Mouse (Mus musculus) heart, postnatal 4 days (tissue): ENCODE results near the gene Olfr9. TPM values are rescaled to one million over a fixed set of nuclear protein-coding genes. Genes with fewer than 3 reads are reported as not detected.
"Not testable (repeated sequence)": the region's sequence is repeated elsewhere in the genome, so short reads cannot be mapped to it uniquely, and the experiment has no call there.

Experiments used
- DNase-seq: peaks from one replicate; pipeline ENCODE4 v3.0.0; 2021
- total RNA-seq, 2 experiments: library from RNA; stranded (reverse); gene quantifications; 2 replicates each; pipeline ENCODE4 v1.2.3; 2021

The Olfr9 gene
- total RNA-seq = not detected

- not testable (repeated sequence) for DNase-seq
Observed at GRCm38 (mm10) chr10:128989131-128989530, at the start of gene Olfr9. Gene Olfr9, plus strand, starts transcription at chr10:128989431.

DNA sequence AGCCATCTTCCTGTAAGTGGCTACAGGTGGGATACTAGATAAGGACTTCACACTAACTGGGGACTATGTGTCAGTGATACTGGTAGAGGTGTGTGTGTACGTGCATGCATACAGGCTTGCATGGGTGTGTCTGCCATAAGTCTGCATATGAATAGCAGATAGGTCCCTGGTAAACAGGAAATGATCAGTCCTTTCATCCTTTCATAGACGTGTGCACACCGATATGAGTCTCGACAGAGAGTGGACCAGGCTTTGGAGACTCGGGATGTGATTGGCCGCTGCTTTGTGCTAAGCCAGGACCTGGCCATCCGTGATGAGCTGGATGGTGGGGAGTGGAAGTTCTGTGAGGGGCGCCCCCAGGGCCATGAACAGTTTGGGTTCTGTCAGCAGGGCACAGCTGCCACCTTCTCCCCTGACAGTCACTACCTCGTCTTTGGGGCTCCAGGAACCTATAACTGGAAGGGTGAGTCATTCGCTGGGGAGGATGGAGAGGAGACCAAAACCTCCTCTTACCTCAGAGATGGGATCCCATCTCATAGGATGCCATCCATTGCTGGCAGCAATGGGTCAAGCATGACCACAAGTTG is 48.7 kb upstream of the Olfr9 start:
- no peak for DNase-seq

DNA sequence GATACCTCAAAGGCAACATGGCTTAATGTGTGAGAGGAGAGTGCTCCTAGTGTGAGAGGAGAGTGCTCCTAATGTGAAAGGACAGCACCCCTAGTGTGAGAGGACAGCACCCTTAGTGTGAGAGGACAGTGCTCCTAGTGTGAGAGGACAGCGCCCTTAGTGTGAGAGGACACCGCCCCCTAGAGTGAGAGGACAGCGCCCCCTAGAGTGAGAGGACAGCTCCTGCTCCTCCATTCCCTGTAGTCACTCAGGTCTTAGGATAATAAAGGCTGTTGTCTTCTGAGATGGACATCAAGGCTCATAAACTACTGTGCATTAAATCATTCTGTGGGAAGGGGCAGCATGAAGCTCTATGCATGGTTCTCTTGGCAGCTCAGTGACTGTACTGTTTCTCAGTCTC is 43.6 kb upstream of the Olfr9 start:
- DNase-seq = peak; percentile 77

GRCm38 (mm10) chr10:128947496-128947895 is 41.7 kb upstream of the Olfr9 start:
- DNase-seq = no peak

DNA sequence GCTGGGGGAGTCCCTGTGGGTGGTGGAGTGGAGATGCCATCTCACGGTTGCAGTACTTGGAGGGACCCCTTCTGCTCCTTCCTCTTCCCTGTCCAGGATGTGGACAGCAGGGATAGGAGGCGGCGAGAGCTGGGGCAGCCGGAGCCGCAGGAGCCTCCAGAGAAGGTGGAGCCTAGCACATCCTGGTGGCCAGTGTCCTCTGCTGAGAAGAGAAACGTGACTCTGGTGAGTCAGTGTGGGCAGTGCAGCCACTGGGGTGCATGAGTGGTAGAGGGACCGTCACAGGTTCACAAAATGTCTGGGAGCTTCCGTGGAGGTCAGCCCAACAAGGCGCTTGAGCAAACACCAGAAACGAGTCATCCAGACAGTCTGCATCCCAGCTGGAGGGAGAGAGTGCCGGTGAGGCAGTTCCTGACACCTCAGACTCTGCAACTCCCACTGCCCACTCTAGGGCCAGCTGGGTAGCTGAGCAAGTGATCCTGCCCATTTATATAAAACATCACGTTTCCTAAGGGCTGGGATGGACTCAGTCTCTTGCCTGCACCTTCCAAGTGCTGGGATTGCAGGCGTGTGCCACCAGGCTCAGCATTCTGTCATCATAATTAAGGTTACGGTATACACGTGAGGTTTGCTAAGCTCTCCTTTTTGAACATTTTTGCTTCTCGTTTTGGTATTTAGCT is 38.9 kb upstream of the Olfr9 start:
- DNase-seq = no peak

DNA sequence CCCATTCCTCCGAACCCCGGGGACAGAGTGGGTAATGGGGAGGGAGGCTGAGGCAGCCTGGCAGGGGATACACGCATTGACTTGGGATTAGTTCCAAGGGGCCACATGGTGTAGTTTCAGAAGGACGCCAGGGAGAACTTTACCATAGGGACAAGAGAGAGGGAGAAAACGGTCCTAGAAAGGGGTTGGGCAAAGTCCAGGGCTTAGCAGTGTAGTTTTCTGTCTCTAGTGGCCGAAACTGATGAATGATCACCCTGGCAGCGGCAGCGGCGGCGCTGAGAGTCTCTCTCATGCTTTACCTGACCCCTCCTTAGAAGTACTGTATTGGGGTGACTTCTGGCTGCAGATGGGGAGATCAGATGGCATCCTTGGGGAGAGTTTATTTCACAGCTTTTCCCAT is 30.9 kb upstream of the Olfr9 start:
- no peak for DNase-seq

DNA sequence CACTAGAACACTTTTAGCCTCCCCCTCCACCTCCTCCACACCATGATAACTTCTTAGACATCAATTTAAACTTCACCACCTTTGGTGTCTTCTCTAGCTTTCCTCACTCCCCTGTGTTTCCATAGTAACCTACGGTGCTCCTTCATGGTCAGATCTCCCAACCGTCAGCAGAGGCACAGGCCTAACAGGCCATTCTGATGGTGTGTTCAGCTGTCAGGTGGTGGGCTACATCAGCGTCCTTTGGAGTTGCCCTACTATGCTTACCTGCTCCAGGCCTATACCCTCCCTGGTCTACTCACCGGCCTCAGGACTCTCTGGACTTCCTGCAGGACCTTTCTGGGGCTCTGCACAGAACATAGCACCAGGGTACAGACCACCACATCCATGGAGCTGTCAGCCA is 29.1 kb upstream of the Olfr9 start:
- DNase-seq = no peak

DNA sequence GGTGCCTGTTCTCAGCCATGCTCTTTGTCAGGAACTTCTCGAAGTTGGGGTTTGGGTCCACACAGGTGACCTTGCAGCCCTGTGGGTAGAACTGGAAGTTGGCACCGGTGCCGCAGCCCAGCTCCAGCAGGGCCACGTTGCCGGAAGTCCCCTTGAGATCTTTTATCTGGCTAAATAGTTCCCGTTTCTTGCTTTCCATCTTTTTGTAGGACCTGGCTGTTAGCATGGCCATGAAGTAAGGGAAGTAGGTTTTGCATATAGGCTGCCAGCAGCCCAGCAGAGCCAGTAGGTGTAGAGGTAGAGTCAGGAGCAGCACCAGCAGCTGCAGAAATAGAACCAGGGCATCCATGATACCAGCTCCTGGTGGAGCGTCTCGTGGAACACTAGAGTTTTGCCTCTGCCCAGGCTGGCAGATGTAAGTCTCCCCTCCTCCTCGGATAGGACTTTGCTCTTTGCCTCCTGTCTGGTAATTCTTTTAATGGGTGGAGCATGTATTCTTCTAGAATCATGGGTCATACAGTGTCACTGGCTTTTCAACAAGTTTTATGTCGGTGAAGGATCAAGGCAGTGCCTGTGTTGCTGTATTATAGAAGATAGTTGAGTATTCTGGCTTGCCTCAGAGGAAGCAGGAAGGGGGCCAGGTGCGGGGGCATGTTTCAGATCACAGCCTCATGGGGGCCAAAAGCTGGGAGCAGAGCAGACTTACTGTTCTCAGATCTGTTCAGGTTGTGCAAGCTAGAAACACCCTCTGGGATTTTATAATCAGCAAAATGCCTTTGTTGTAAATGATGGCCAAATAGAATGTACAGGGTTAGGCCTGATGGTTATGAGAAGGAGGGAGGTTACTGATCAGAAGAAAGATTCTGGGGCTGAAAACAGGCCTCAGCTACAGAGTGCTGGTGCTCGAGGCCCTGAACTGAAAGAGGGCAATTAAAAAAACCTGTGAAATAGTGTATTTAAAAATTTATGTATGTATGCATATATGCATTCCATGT is 28.3 kb upstream of the Olfr9 start, which contains the start of gene Mettl7b:
Mettl7b (minus strand) TSS at position 399 of the 995 bp plus-strand sequence.
- DNase-seq = no peak

- DNase-seq = no peak
Observed at GRCm38 (mm10) chr10:128964961-128965360, 24.3 kb upstream of the Olfr9 start.

- DNase-seq = no peak
Observed at GRCm38 (mm10) chr10:128965871-128966270, 23.4 kb upstream of the Olfr9 start.

GRCm38 (mm10) chr10:128968341-128968749 is 20.9 kb upstream of the Olfr9 start:
- DNase-seq = no peak

GRCm38 (mm10) chr10:128970740-128971250 is 18.4 kb upstream of the Olfr9 start:
- no peak for DNase-seq

- no peak for DNase-seq
Observed at GRCm38 (mm10) chr10:128972841-128973240, 16.4 kb upstream of the Olfr9 start.

- no peak for DNase-seq
Observed at GRCm38 (mm10) chr10:128976395-128976794, 12.8 kb upstream of the Olfr9 start.

DNA sequence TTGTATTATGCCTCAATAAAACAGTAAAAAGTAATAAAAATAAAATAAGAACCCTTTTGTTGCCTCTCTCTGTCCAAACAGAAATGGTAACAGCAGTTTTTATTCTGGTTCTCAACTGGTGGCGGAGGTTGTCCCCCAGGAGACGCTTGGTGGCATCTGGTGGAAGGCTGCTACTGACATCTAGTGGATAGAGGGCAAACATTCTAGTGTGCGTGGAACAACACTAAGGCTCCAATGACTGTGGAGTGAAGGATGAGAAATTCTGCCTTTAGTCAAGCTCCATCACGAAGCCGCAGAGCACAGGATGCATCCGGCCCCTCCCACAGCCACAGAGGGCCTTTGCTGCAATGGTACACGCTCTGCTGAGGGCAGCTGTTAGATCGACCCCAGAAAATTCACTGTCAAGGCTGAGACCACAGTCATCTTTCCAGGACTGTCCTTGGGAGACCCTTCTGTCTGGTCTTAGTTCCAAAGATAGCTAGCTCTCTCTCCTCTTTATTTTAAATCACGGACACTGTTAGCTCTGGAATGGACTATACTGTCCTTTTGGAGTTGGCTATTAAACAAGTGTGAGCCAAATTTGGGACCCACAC is 11.6 kb upstream of the Olfr9 start:
- DNase-seq = peak; percentile 67

DNA sequence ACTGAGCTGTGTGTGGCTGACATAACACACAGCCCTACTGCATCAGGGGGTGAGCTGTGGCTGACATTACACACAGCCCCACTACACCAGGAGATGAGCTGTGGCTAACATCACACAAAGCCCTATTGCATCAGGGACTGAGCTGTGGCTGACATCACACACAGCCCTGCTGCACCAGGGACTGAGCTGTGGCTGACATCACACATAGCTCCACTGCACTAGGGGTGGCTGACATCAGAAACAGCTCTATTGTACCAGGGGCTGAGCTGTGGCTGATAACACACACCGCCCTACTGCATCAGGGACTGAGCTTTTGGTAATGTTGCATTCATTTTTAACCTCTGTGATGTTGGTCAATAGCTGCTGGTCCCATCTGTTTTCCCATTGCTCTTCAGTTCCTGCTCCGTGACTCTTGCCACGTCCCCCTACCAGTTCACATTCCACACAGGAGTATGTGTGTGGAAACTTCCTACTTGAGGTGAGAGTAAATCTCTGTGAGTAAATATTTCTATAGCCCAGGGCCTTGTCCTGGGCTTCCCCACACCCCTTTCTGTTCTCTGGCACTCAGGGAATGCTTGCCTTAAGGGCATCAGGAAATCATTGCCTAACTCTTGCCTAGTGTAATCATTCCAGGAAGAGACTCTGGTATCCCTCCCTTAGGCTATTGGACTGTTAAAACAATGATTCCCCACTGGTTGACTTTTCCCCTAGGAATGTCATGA is 8.4 kb upstream of the Olfr9 start:
- no peak for DNase-seq

GRCm38 (mm10) chr10:128990129-128990850 is 1.1 kb downstream of the Olfr9 start:
- not testable (repeated sequence) for DNase-seq

DNA sequence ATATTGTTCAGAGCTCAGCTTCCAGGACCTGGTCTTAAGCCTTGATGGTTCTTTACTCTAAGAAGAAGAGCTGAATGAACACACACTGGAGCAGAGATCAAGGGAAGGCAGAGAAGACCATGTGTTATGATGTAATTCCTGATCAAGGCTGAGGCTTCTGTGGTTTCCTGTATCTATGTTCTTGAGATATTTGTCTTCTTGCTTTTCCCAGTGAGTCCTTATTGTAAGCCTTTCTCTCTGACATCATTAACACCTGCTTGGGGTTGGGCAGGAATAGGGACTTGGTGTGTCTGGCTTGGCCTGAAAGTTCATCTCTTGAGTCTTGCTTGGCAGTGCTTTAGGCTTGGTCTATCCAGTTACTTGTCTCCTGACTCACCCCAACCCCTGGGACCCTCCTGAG is 1.8 kb downstream of the Olfr9 start:
- no peak for DNase-seq

- DNase-seq = no peak
Observed at GRCm38 (mm10) chr10:128995796-128996195, 6.6 kb downstream of the Olfr9 start.

- no peak for DNase-seq
Observed at GRCm38 (mm10) chr10:128996523-128997040, 7.4 kb downstream of the Olfr9 start.
